Mouse (Mus musculus) heart, postnatal 0 days (tissue): ENCODE measurements around the gene Spata1.

Source experiments
- CTCF ChIP-seq: IDR thresholded peaks from 2 replicates; pipeline ENCODE4 v1.5.1; 2016; ENCODE audit warnings: antibody characterized with exemption, control low read depth, low read depth
- EP300 ChIP-seq: IDR thresholded peaks from 2 replicates; pipeline ENCODE4 v1.6.1; 2016; ENCODE audit warnings: antibody characterized with exemption, low read depth

GRCm38 (mm10) chr3:146442936-146443335, 56.6 kb downstream of the Spata1 start:
- TF ChIP-seq CTCF, result no peak
- TF ChIP-seq EP300, result no peak
